Mouse (Mus musculus): Measurements from ENCODE around the gene Gm42421.
A peak's percentile ranks its signal among the peaks of the same experiment; 100 is the strongest.

Gm42421 gene

GRCm38 (mm10) chr5:143927875-143928274 lies at the start of gene Gm42421:
Gene Gm42421, plus strand, starts transcription at chr5:143928175.
- DNase-seq (ENCODE audit: low read depth, low spot score) = no peak

GRCm38 (mm10) chr5:143885274-143885673 lies 42.7 kb upstream of the Gm42421 start:
- DNase-seq (ENCODE audit: low read depth, low spot score) = no peak

- no peak for DNase-seq (ENCODE audit: low read depth, low spot score)
These were observed 37.2 kb upstream of the Gm42421 start for GRCm38 (mm10) chr5:143890741-143891140.

GRCm38 (mm10) chr5:143892255-143892886 lies 35.6 kb upstream of the Gm42421 start:
- peak; percentile 51 for DNase-seq (ENCODE audit: low read depth, low spot score)

GRCm38 (mm10) chr5:143893396-143893795 lies 34.6 kb upstream of the Gm42421 start:
- no peak for DNase-seq (ENCODE audit: low read depth, low spot score)

GRCm38 (mm10) chr5:143897635-143898330 lies 30.2 kb upstream of the Gm42421 start, which contains the start of gene Ankrd61:
Gene Ankrd61, minus strand, starts transcription at chr5:143897685.
- no peak for DNase-seq (ENCODE audit: low read depth, low spot score)

GRCm38 (mm10) chr5:143902111-143902510 lies 25.9 kb upstream of the Gm42421 start:
- peak; percentile 16 for DNase-seq (ENCODE audit: low read depth, low spot score)

- DNase-seq (ENCODE audit: low read depth, low spot score) = no peak
These were observed 24.2 kb upstream of the Gm42421 start for GRCm38 (mm10) chr5:143903813-143904212.

- DNase-seq (ENCODE audit: low read depth, low spot score) = peak; percentile 52
These were observed 21.5 kb upstream of the Gm42421 start for GRCm38 (mm10) chr5:143906429-143906828.

- DNase-seq (ENCODE audit: low read depth, low spot score) = no peak
These were observed 19.0 kb upstream of the Gm42421 start for GRCm38 (mm10) chr5:143908926-143909325.

- peak; percentile 100 for DNase-seq (ENCODE audit: low read depth, low spot score)
These were observed 18.3 kb upstream of the Gm42421 start, which contains the start of the genes Aimp2 and Pms2 for GRCm38 (mm10) chr5:143909417-143910400. Gene Aimp2, minus strand, starts transcription at chr5:143909847. Gene Pms2, plus strand, starts transcription at chr5:143909964.

GRCm38 (mm10) chr5:143916221-143916620 lies 11.8 kb upstream of the Gm42421 start:
- no peak for DNase-seq (ENCODE audit: low read depth, low spot score)

GRCm38 (mm10) chr5:143917418-143917817 lies 10.6 kb upstream of the Gm42421 start:
- DNase-seq (ENCODE audit: low read depth, low spot score) = peak; percentile 54

- no peak for DNase-seq (ENCODE audit: low read depth, low spot score)
These were observed 9.9 kb upstream of the Gm42421 start for GRCm38 (mm10) chr5:143918120-143918519.

- DNase-seq (ENCODE audit: low read depth, low spot score) = no peak
These were observed 3.1 kb upstream of the Gm42421 start for GRCm38 (mm10) chr5:143924781-143925452.

GRCm38 (mm10) chr5:143929291-143929690 lies 1.3 kb downstream of the Gm42421 start:
- no peak for DNase-seq (ENCODE audit: low read depth, low spot score)

- DNase-seq (ENCODE audit: low read depth, low spot score) = no peak
These were observed 2.7 kb downstream of the Gm42421 start for GRCm38 (mm10) chr5:143930656-143931055.

GRCm38 (mm10) chr5:143931863-143932580 lies 4.0 kb downstream of the Gm42421 start:
- DNase-seq (ENCODE audit: low read depth, low spot score) = peak; percentile 36

GRCm38 (mm10) chr5:143932831-143933230 lies 4.9 kb downstream of the Gm42421 start, which contains the start of gene Rsph10b:
Gene Rsph10b, plus strand, starts transcription at chr5:143933035.
- peak; percentile 37 for DNase-seq (ENCODE audit: low read depth, low spot score)

GRCm38 (mm10) chr5:143933414-143933813 lies 5.4 kb downstream of the Gm42421 start:
- DNase-seq (ENCODE audit: low read depth, low spot score) = no peak

Data from brain, adult 2 months (tissue).